Mouse (Mus musculus) cerebellum, adult 18-20 months (tissue): Measurements from ENCODE around the gene Cd209f.
"Not testable (repeated sequence)": the region's sequence is repeated elsewhere in the genome, so short reads cannot be mapped to it uniquely, and the experiment has no call there.

Experiments used
- DNase-seq, 2 experiments: peaks; one replicate each; pipeline ENCODE4 v3.0.0; 2021

The Cd209f gene

DNA sequence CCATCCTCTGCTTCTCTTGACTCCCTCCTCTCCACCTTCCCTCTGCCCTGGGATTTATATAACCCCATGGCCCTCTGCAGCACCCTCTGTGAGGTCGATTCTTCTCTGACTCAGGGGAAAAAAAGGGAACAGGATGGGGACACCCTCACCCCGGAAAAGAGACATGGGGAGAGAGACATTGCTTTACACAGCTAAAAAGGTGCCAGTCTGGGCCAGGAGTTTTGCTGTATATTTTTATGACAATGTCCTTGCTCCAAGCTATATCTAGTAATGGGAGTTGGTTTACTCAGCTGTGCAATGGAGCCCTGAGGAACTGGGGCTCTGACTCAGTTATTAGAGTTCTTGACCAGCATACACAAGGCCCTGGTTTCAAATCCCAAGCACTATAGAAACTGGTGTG, at the start of gene Cd209f:
Cd209f (minus strand) TSS at position 101 of the 400 bp plus-strand sequence.
- DNase-seq = not testable (repeated sequence)

DNA sequence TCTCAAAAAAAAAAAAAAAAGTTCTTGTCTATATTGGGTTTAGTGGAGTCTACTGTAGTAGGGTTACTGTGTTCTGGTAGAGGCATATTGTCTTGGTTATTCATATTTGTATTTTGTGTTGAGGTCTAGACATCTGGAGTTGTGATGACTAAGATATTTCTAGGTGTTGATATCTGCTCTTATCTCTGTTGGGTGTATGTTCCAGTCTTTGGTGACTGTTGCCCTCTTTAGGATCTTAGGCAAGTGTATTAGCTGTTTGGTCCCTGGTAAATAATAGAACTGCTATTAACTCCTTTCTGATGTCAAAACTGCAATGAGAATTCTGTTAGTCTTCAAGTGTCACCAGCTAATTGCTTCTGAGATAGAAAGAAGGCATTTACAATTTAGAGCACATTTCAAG, 49.2 kb upstream of the Cd209f start:
- no peak for DNase-seq

DNA sequence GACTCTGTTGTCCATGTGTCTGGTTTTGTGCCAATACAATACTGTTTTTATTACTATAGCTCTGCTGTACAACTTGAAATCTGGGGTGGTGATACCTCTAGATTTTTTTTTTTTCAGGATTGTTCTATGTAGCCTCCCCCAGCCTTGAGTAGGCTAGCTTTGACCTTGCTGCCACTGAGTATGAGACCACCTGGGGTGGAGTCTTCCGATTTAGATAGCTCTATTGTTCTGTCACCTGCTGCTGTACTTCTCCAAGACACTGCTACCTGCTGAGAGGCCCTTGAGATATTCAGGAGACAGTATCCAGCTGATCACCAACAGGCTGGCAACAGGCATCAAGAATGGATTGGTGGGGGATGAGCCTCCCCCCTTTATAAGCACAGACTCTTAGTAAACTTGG, 41.6 kb upstream of the Cd209f start:
- no peak for DNase-seq

DNA sequence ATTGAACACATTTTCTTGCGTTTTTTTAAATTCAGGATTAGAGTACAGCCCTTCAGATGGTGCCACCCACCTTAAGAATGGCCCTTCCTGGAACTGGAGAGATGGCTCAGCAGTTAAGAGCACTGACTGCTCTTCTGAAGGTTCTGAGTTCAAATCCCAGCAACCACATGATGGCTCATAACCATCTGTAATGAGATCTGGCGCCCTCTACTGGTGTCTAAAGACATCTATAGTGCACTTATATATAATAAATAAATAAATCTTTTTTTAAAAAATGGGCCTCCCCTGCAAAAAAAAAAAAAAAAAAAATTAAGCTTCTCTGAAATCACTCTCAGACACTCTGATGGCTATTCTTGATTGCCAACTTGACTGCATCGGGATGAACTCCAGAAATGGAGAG, 36.1 kb upstream of the Cd209f start:
- DNase-seq = no peak

DNA sequence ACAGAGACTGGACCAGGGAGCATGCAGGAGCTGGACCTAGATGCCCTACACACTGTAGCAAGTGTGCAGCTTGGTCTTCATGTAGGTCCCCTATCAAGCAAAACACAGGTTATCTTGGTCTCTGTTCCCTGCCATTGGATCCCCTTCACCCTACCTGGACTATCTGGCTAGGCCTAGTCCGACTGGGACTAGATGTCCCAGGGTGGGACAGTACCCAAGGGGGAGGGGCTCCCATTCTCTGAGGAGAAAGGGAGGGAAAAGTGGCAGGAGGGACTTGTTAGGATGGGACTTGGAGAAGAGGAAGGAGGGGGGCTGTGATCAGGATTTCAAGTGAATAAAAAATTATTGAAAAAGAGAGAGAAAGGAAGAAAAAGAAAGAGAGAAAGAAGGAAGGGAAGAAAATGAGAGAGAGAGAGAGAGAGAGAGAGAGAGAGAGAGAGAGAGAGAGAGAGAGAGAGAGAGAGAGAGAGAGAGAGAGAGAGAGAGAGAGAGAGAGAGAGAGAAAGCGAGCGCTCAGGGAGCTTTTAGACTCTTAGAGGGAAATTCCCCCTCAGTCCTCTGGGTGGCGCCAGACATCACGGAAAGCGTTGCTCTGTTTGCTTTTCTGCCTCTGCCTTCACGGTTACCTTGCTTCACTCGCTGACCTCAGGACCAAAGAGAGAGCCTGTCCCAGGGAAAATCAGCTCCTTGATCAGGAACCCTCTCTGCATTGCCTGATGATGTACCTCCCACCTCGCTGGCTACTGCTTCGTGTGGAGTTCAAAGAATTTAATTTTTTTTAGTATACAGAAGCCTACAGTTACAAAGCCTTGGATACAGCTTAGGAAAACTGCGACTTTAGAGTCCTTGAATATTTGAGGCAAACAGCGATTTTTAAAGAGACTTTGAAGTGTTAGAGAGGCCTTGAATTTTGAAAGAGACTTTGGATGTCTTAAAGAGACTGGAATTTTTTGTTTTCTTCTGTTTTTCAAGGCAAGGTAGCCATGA, 34.3 kb upstream of the Cd209f start:
- DNase-seq = peak; percentile 76 to 81

DNA sequence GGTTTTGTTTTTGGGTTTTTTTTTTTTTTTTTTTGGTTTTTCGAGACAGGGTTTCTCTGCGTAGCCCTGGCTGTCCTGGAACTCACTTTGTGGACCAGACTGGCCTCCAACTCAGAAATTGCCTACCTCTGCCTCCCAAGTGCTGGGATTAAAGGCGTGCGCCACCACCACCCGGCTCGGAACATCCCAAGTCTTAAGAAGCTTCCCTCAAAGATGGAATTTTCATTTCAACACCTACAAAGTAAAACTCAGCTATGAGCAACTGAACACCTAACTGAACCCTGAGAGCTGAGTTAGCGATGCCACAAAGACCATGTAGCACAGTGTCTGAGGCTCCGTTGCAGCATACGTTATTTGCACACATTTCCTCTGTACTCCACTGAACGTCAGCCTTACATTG, 28.2 kb upstream of the Cd209f start, which contains the start of gene Cd209g:
Cd209g (plus strand) TSS at position 301 of the 400 bp plus-strand sequence.
- no peak for DNase-seq

DNA sequence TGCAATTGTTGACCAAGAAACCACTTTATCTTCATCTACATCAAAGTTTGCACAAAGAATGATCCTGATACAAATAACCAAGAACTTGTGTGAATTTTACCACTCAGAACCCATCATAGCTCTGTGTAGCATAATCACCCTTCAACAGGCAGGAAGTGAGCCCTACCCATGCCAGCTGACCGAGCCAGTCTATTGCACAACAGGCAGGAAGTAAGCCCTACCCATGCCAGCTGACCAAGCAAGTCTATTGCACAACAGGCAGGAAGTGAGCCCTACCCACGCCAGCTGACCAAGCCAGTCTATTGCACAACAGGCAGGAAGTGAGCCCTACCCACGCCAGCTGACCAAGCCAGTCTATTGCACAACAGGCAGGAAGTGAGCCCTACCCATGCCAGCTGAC, 17.1 kb downstream of the Cd209f start:
- not testable (repeated sequence) for DNase-seq

DNA sequence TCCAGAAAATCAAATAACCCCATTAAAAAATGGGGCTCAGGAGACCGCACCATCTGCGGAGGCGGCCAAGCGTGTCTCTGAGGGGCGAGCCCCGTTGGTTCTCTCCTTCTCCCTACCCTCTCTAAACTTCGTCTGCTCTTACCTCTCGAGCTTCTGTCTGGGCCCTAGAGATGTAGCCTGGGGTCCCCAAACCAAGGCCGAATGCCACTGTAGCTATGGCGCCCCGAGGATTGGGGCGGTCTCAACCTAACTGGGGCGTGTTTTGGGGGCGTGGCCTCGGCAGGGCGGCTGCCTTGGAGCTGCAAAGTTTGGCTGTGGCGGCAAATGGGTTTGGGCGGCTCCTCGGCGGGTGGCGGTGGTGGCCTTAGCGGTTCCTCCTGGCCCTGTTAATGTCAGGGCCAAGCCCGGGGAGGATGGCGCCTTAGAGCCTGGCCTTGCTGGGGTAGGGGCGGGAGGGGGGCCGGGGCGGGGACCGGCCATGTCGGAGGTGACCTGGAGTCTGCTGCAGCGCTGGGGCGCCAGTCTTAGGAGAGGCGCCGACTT, 18.4 kb downstream of the Cd209f start:
- peak in 1 of 2 experiments; percentile 13 for DNase-seq
